Mouse (Mus musculus): Measurements from ENCODE around the gene Gadd45b. TPM values are rescaled to one million over a fixed set of nuclear protein-coding genes. Genes with fewer than 3 reads are reported as not detected.

Gene Gadd45b
- total and polyA plus RNA-seq, 2 experiments from 2014 or later, result 22.3 to 26.8 TPM

GRCm38 (mm10) chr10:80960551-80961508 lies 31.0 kb downstream of the Gadd45b start:
- Histone ChIP-seq H3K27me3 (ENCODE audit: control insufficient read depth, insufficient read depth, low read length) (no peaks in the 10 kb centered on the region), H3K9ac (replicated peaks; ENCODE audit: low read depth, low read length) (no peak overlapping the region), H3K4me2 (ENCODE audit: low read depth, low read length) (no peak overlapping the region), H3K36me3 (replicated peaks; ENCODE audit: control insufficient read depth, insufficient read depth, low read length) (no peaks in the 10 kb centered on the region), H3K4me1 (ENCODE audit: control insufficient read depth, insufficient read depth) (peaks cover 24% of the 10 kb centered on the region), H3K27ac (ENCODE audit: low read depth) (peak overlapping the region; percentile 84), H3K9me3 (replicated peaks; ENCODE audit: control insufficient read depth, low read length) (no peaks in the 10 kb centered on the region), H3K4me3 (ENCODE audit: low read depth, low read length) (no peak overlapping the region)
- 14% methylated on average over 12 of the region's 16 CpGs for WGBS
- ATAC-seq (ENCODE audit: insufficient read depth, low read depth) (peak; percentile 71), DNase-seq (ENCODE audit: low spot score) (peak; percentile 79)
- TF ChIP-seq CTCF (IDR thresholded peaks at IDR 0.05; ENCODE audit: low read depth) (peak; percentile 40), EP300 (IDR thresholded peaks at IDR 0.05; ENCODE audit: low read depth) (no peak)

DNA sequence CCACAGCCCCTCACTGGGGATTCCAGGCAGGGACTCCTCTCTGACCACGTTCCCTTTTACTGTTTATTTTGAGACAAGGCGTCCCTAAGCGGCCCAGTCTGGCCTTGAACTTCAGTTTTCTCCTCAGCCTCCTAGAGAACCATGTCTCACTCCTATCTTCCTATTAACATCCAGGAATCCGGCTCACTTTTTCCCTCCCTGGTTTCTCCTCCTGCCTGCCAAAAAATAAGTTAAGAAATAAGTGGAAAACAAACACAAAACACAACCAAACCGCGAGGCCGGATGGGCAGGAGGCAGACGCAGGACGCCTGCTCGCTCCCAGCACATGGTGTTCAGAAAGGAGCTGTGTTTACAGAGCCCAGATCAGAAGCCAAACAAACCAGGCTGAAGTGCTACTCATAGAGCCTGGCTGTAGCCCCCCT lies 32.2 kb downstream of the Gadd45b start:
- H3K27ac ChIP-seq (ENCODE audit: low read depth), result peak overlapping the region; percentile 84
- DNase-seq (ENCODE audit: low spot score) (no peak), ATAC-seq (ENCODE audit: insufficient read depth, low read depth) (no peak)
- H3K9me3 ChIP-seq (replicated peaks; ENCODE audit: control insufficient read depth, low read length), result no peaks in the 10 kb centered on the region
- H3K4me1 ChIP-seq (ENCODE audit: control insufficient read depth, insufficient read depth), result peaks cover 24% of the 10 kb centered on the region
- no peak overlapping the region for H3K4me3 ChIP-seq (ENCODE audit: low read depth, low read length)
- no peaks in the 10 kb centered on the region for H3K36me3 ChIP-seq (replicated peaks; ENCODE audit: control insufficient read depth, insufficient read depth, low read length)
- 52% methylated on average over 10 of the region's 10 CpGs for WGBS
- no peaks in the 10 kb centered on the region for H3K27me3 ChIP-seq (ENCODE audit: control insufficient read depth, insufficient read depth, low read length)
- no peak for TF ChIP-seq CTCF (IDR thresholded peaks at IDR 0.05; ENCODE audit: low read depth)
- no peak for TF ChIP-seq EP300 (IDR thresholded peaks at IDR 0.05; ENCODE audit: low read depth)
- H3K4me2 ChIP-seq (ENCODE audit: low read depth, low read length), result no peak overlapping the region
- H3K9ac ChIP-seq (replicated peaks; ENCODE audit: low read depth, low read length), result no peak overlapping the region

DNA sequence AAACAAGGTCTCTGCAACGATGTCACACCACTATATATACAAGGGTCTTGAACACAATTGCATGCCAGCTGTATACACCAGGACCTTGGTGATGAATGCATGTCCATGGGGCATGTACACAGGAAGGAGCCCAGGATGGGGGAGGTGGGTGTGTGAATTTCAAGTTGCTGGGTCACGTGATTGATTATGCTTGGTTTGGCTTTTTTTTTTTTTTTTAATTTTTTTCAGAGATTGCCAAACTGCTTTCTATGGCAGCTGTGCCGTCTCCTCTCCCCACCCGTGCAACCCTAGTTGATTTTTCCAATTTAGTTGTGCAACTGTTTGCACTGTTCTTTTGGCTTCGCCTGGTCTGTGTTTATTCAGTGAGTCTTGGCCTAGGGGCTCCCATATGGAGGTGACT lies 32.7 kb downstream of the Gadd45b start:
- H3K4me2 ChIP-seq (ENCODE audit: low read depth, low read length), result no peak overlapping the region
- no peak for TF ChIP-seq CTCF (IDR thresholded peaks at IDR 0.05; ENCODE audit: low read depth)
- no peak for TF ChIP-seq EP300 (IDR thresholded peaks at IDR 0.05; ENCODE audit: low read depth)
- ATAC-seq (ENCODE audit: insufficient read depth, low read depth) (no peak), DNase-seq (ENCODE audit: low spot score) (no peak)
- no peak overlapping the region for H3K4me3 ChIP-seq (ENCODE audit: low read depth, low read length)
- no peak overlapping the region for H3K27ac ChIP-seq (ENCODE audit: low read depth)
- H3K4me1 ChIP-seq (ENCODE audit: control insufficient read depth, insufficient read depth), result peaks cover 24% of the 10 kb centered on the region
- no peaks in the 10 kb centered on the region for H3K9me3 ChIP-seq (replicated peaks; ENCODE audit: control insufficient read depth, low read length)
- no peaks in the 10 kb centered on the region for H3K27me3 ChIP-seq (ENCODE audit: control insufficient read depth, insufficient read depth, low read length)
- no peak overlapping the region for H3K9ac ChIP-seq (replicated peaks; ENCODE audit: low read depth, low read length)
- no peaks in the 10 kb centered on the region for H3K36me3 ChIP-seq (replicated peaks; ENCODE audit: control insufficient read depth, insufficient read depth, low read length)
- 88% methylated on average over 5 of the region's 5 CpGs for WGBS

GRCm38 (mm10) chr10:80963031-80963975 lies 33.4 kb downstream of the Gadd45b start:
- Histone ChIP-seq H3K4me3 (ENCODE audit: low read depth, low read length) (no peak overlapping the region), H3K9me3 (replicated peaks; ENCODE audit: control insufficient read depth, low read length) (no peaks in the 10 kb centered on the region), H3K4me2 (ENCODE audit: low read depth, low read length) (no peak overlapping the region), H3K9ac (replicated peaks; ENCODE audit: low read depth, low read length) (no peak overlapping the region), H3K36me3 (replicated peaks; ENCODE audit: control insufficient read depth, insufficient read depth, low read length) (no peaks in the 10 kb centered on the region), H3K4me1 (ENCODE audit: control insufficient read depth, insufficient read depth) (peaks cover 24% of the 10 kb centered on the region), H3K27ac (ENCODE audit: low read depth) (peak overlapping the region; percentile 22; the same call in 1 of the 2 replicates), H3K27me3 (ENCODE audit: control insufficient read depth, insufficient read depth, low read length) (no peaks in the 10 kb centered on the region)
- ATAC-seq (ENCODE audit: insufficient read depth, low read depth) (peak; percentile 43; the same call in 1 of the 2 replicates), DNase-seq (ENCODE audit: low spot score) (peak; percentile 39)
- 19% methylated on average over 12 of the region's 12 CpGs for WGBS
- TF ChIP-seq CTCF (IDR thresholded peaks at IDR 0.05; ENCODE audit: low read depth) (peak; percentile 12; the same call in 1 of the 2 replicates), EP300 (IDR thresholded peaks at IDR 0.05; ENCODE audit: low read depth) (no peak)

GRCm38 (mm10) chr10:80966296-80966695 lies 36.4 kb downstream of the Gadd45b start:
- H3K9ac ChIP-seq (replicated peaks; ENCODE audit: low read depth, low read length), result no peak overlapping the region
- TF ChIP-seq EP300 (IDR thresholded peaks at IDR 0.05; ENCODE audit: low read depth), result no peak
- TF ChIP-seq CTCF (IDR thresholded peaks at IDR 0.05; ENCODE audit: low read depth), result no peak
- ATAC-seq (ENCODE audit: insufficient read depth, low read depth) (peak; percentile 16; the same call in 1 of the 2 replicates), DNase-seq (ENCODE audit: low spot score) (no peak)
- 0 out of 2 replicates have a peak, but pooled peaks cover 2% of the 10 kb centered on the region for H3K9me3 ChIP-seq (replicated peaks; ENCODE audit: control insufficient read depth, low read length)
- no peak overlapping the region for H3K4me3 ChIP-seq (ENCODE audit: low read depth, low read length)
- WGBS, result 26% methylated on average over 12 of the region's 12 CpGs
- no peak overlapping the region for H3K4me2 ChIP-seq (ENCODE audit: low read depth, low read length)
- H3K27me3 ChIP-seq (ENCODE audit: control insufficient read depth, insufficient read depth, low read length), result no peaks in the 10 kb centered on the region
- H3K36me3 ChIP-seq (replicated peaks; ENCODE audit: control insufficient read depth, insufficient read depth, low read length), result no peaks in the 10 kb centered on the region
- H3K27ac ChIP-seq (ENCODE audit: low read depth), result no peak overlapping the region
- H3K4me1 ChIP-seq (ENCODE audit: control insufficient read depth, insufficient read depth), result peaks cover 22% of the 10 kb centered on the region

All from heart, postnatal 0 days (tissue).